Mouse (Mus musculus) granulocyte monocyte progenitor cell, adult 5-6 weeks (primary cell): ENCODE measurements at regions not wholly inside any gene's neighbourhood (a gene's known extent, or its start where the extent isn't known, plus 50 kb on each side); places are given as distances from the start of the nearest gene placed in this dataset.

ENCODE experiments used
- ATAC-seq: replicated peaks from 2 replicates; pipeline ENCODE4 v1.8.0; 2016; ENCODE audit warnings: mild to moderate bottlenecking, moderate TSS enrichment, inconsistent platforms; ENCODE audit not compliant: poor library complexity, severe bottlenecking

DNA sequence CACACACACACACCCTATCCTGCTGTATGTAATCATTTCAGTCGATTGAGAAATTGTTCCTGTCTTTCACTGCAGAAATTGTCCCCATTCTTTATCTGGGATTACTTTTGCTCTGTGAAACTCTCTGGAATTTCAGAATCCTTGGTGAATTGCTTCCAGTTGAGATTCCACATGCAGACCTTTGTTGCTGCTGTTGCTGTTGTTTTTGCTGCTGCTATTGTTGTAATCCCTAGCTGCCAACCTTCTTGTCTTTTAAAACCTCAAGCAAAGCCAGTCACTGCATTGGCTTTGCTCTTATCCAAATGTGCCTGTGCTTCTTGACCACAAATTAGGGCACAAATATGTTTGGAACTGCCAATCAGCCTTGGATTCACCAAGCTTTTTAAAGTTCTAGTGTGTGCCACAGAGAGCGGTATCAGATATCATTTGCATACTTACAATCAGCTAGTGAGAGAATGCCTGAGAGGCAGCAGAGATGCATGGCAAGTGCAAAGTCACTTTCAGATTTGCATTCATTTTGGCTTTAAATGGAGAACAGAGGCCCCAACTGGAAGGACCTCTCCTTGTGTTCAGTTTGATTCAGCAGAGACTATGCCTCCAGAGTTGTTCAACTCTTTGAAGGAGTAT lies 1187.0 kb upstream of the Map3k7 start:
- no peak for ATAC-seq

DNA sequence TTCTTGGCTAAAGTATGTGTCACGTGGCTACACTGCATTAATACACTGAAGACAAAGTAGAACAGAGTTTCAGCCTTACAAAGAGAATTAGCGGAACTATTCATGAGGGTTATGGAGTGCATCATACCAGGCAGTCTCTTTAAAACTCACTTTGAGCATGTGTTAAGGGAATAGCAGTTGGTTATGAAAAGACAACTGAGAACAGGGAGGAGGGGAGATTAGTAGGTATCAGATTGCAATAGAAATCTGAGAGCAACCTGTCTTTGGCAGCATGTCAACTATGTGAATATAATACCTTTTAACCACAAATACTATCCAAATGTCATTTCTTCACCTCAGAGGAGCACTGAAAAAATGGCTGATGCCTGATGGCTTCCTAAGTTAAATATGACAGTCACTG lies 1182.2 kb upstream of the Map3k7 start:
- ATAC-seq, result no peak

GRCm38 (mm10) chr4:30789976-30790657 lies 1173.8 kb upstream of the Map3k7 start:
- no peak for ATAC-seq

- no peak for ATAC-seq
Measured at GRCm38 (mm10) chr4:30809798-30810197, 1154.1 kb upstream of the Map3k7 start.

DNA sequence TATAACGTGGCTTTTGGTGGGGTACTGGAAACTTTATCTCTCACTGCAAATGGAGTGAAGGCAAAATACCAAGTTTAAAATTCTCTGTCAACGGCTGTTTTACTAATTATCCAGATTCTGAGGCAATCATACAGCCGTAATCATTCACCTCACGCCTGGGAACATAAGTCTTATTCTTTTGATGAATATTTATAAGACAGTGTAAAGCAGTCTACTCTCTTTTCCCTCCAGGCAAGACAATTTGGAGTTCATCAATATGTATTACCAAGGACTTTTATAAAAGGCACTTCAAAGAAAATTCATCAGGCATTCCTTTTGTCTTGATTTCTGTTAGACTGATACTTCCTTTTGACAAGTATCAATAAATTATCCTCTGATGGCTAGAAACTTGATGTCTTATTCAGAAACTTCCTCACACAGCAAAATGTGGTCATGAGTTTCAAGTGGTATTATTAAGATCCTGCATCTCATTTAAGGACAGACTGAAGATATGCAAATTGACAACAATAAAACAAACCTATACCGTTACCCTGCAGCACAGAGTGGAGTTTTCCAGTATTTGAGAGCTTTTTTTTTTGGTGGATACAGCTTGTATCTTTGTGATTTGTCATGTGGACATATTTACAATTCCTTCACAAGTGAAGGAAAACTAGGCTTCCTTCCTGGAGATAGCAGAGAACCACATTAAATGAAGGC lies 1108.4 kb upstream of the Map3k7 start:
- no peak for ATAC-seq

GRCm38 (mm10) chr4:30904966-30905365 lies 1058.9 kb upstream of the Map3k7 start:
- ATAC-seq, result no peak

DNA sequence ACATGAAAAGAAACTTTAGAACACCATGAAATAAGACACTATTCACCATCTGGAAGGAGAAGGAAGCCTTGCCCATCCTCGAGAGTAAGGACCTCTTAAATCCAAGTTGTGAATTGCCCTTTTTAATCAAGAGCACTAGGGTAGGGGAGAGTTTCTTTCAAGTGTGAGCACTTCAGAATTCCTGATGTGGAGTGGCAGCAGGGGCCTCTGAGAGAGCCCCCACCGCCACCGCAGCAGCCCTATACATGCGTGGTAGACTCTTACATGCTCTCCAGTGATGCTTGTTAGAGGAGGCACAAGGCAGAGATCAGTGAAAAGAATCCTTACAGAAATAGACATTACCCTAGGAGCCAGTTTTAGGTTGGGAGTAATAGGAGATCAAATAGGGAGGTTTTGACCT lies 1041.0 kb upstream of the Map3k7 start:
- ATAC-seq, result no peak

DNA sequence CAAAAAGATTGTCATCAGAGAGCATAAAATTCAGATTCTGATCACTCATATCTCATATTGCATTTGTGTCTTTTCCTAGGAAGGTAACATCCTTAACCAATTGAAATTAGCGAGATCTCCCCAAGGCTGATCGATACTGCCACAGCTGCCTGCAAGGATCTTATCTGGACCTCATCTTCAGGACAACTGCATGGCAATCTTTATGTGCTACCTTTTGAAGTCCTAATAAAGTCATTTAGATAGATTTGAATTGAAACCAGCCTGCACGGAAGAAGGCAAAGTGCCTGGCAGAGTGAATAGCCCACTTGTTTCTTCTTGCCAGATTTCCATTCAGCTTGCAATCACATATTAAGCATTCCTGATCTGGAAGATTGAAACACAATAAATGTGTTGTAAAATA lies 1031.5 kb upstream of the Map3k7 start:
- ATAC-seq, result no peak

GRCm38 (mm10) chr4:30933030-30933987 lies 1030.6 kb upstream of the Map3k7 start:
- ATAC-seq, result no peak

DNA sequence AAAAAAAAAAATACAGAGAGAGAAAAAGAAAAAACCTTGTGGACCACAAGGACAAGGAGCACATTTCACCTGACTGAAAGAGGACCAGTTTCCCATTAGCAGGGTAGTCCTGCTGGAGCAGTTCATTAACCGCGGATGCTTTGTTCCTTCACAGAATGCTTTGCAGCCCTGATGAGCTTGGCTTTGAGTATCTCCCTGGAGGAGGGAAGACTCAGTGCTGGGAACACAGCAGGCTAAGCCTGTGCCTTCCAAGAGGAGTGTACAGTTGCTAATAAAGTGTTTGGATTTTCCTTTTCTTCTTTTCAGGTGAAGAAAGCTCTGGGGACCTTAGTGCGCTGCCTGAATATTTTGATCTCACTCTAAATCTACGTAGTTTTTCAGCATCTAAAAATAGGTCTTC lies 980.3 kb upstream of the Map3k7 start:
- no peak for ATAC-seq

GRCm38 (mm10) chr4:31012006-31012405 lies 951.9 kb upstream of the Map3k7 start:
- no peak for ATAC-seq

GRCm38 (mm10) chr4:31052077-31052677 lies 911.7 kb upstream of the Map3k7 start:
- no peak for ATAC-seq

- ATAC-seq, result no peak
Measured at GRCm38 (mm10) chr4:31076236-31076635, 887.7 kb upstream of the Map3k7 start.

GRCm38 (mm10) chr4:31121586-31121985 lies 842.3 kb upstream of the Map3k7 start:
- ATAC-seq, result no peak

DNA sequence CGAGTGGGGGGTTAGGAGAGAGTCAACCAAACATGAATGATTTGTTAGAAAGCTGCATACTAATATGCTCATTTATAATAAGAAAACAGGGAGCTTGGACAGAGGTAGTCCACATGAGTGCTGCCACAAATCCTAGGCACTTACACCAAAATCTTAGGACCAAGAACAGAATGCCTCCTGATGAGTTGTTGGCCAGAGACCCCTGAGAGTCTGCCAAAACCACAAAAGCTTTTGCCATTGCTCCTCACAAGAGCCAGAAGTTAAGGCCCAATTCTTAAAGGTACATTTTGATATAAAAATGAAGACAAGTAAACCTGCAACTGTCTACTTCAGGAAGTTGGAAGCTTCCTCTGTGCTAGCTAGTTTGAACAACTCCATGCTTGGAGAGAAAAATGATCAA lies 820.7 kb upstream of the Map3k7 start:
- ATAC-seq, result no peak

GRCm38 (mm10) chr4:31167431-31167830 lies 796.5 kb upstream of the Map3k7 start:
- no peak for ATAC-seq

DNA sequence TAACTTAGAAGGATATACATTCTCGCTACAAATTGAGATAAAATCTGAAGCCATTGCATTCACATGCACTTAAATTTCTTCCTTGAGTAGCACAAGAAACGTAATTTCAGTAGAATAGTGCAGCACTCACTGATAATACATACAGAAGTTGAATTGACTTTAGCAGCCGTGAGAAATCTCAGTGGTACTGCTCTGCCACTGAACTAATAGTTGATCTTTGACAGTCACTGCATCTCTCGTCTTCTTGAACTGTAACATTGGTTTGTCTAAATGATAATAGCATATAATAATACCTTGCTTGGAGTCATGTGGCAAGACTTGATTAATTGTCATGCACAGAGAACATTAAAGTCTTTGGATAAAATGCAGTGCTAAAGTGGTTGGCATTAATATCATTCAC lies 795.5 kb upstream of the Map3k7 start:
- ATAC-seq, result no peak

DNA sequence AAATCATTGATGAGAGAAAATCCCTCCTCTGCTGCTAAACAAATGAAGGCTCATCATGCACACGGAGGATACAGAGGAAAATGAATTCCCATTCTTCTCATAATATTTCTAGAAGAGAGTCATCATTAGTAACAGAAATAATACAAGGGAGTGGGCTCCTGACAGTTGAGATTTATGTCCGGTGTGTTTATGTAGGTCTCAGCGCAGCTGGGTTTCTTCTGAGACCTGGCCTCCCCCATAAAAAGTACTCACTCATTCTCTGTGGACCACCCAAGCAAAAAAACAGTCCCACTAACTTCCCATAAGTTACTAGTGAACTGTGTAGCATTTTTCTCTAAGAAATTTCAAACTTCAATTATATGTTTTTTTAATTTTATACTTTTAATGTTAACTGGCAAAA lies 792.7 kb upstream of the Map3k7 start:
- no peak for ATAC-seq

- ATAC-seq, result no peak
Measured at GRCm38 (mm10) chr4:31197852-31198251, 766.0 kb upstream of the Map3k7 start.

DNA sequence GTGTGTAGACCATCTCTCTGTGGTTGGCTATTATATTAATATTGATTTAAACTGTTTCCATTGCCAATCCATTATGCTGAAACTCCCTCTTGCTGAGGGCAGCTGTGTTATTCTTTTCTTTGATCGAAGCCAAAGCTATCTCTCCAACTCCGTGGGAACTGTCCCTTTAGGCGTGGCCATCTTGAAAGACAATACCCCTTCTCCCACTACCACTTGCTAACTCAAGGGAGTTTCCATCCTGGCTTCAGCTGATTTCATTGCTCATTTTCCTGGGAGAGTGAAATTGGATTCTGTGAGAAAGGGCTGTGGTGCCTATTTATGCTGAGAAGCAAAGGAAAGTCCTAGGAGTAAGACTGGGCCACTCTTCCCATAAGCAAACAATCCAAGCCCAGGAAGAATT lies 760.6 kb upstream of the Map3k7 start:
- ATAC-seq, result no peak
